Mouse (Mus musculus): ENCODE measurements around the gene Dnajc15. TPM values are rescaled to one million over a fixed set of nuclear protein-coding genes. Genes with fewer than 3 reads are reported as not detected.

Gene Dnajc15
- polyA plus RNA-seq, 1 experiment: 26.7 TPM

- Histone ChIP-seq H3K4me1 (ENCODE audit: control insufficient read depth, insufficient read depth, low read length) (no peaks in the 10 kb centered on the region), H3K27ac (ENCODE audit: insufficient read depth, low read length) (no peak overlapping the region), H3K4me3 (ENCODE audit: insufficient read depth, low read length) (no peak overlapping the region)
- TF ChIP-seq CTCF (IDR thresholded peaks at IDR 0.05; ENCODE audit: extremely low read depth, insufficient read depth, low read length) (0 out of 2 replicates have a peak, but pooled peaks have one; percentile 11), POLR2A (IDR thresholded peaks at IDR 0.05; ENCODE audit: extremely low read depth, insufficient read depth, low read length) (no peak)
These were observed 91.7 kb downstream of the Dnajc15 start for GRCm38 (mm10) chr14:77783217-77783616.

- Histone ChIP-seq H3K4me3 (ENCODE audit: insufficient read depth, low read length) (no peak overlapping the region), H3K27ac (ENCODE audit: insufficient read depth, low read length) (no peak overlapping the region), H3K4me1 (ENCODE audit: control insufficient read depth, insufficient read depth, low read length) (peaks cover 5% of the 10 kb centered on the region)
- TF ChIP-seq CTCF (IDR thresholded peaks at IDR 0.05; ENCODE audit: extremely low read depth, insufficient read depth, low read length) (no peak), POLR2A (IDR thresholded peaks at IDR 0.05; ENCODE audit: extremely low read depth, insufficient read depth, low read length) (no peak)
These were observed 97.6 kb downstream of the Dnajc15 start for GRCm38 (mm10) chr14:77777365-77777764.

DNA sequence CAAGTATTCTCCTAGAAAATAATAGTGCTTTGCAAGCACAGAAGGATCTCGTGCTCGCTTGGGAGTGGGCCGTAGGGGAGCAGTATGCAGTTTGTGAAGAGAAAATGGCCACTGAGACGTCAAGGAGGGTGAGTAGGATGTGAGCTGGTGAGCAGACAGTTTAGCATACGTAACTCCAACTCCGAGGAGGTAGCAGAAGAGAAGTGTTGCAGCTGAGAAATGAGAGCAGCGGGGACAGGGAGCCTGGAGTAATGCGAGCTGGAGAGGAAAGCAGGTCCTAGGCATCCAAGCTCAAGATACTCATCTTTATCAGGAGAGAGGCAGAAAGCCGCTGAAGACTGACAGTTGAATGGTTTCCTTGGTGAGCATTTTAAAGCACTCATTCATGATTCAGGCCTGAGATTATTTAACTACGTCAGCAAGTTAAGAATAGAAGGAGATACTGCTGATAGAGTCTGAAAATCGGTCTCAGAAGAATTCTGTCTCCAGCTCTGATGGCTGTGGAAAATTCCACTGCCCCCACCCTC, 98.9 kb downstream of the Dnajc15 start:
- Histone ChIP-seq H3K4me1 (ENCODE audit: control insufficient read depth, insufficient read depth, low read length) (peaks cover 5% of the 10 kb centered on the region), H3K4me3 (ENCODE audit: insufficient read depth, low read length) (no peak overlapping the region), H3K27ac (ENCODE audit: insufficient read depth, low read length) (no peak overlapping the region)
- TF ChIP-seq POLR2A (IDR thresholded peaks at IDR 0.05; ENCODE audit: extremely low read depth, insufficient read depth, low read length) (no peak), CTCF (IDR thresholded peaks at IDR 0.05; ENCODE audit: extremely low read depth, insufficient read depth, low read length) (no peak)

GRCm38 (mm10) chr14:77773331-77773730, 101.6 kb downstream of the Dnajc15 start:
- H3K4me1 ChIP-seq (ENCODE audit: control insufficient read depth, insufficient read depth, low read length): peaks cover 7% of the 10 kb centered on the region
- TF ChIP-seq POLR2A (IDR thresholded peaks at IDR 0.05; ENCODE audit: extremely low read depth, insufficient read depth, low read length): no peak
- no peak for TF ChIP-seq CTCF (IDR thresholded peaks at IDR 0.05; ENCODE audit: extremely low read depth, insufficient read depth, low read length)
- H3K27ac ChIP-seq (ENCODE audit: insufficient read depth, low read length): no peak overlapping the region
- no peak overlapping the region for H3K4me3 ChIP-seq (ENCODE audit: insufficient read depth, low read length)

- TF ChIP-seq CTCF (IDR thresholded peaks at IDR 0.05; ENCODE audit: extremely low read depth, insufficient read depth, low read length) (no peak), POLR2A (IDR thresholded peaks at IDR 0.05; ENCODE audit: extremely low read depth, insufficient read depth, low read length) (no peak)
These were observed 103.3 kb downstream of the Dnajc15 start for GRCm38 (mm10) chr14:77771626-77772025.

More at GRCm38 (mm10) chr14:77771626-77772025, 103.3 kb downstream of the Dnajc15 start:
- no peak overlapping the region for H3K4me3 ChIP-seq (ENCODE audit: insufficient read depth, low read length)
- peaks cover 7% of the 10 kb centered on the region for H3K4me1 ChIP-seq (ENCODE audit: control insufficient read depth, insufficient read depth, low read length)
- H3K27ac ChIP-seq (ENCODE audit: insufficient read depth, low read length): no peak overlapping the region

Other genes with a start within 250 kb of the Dnajc15 start
- 0.61 and 0.71 TPM in 2 replicates for gene Epsti1, start 29.1 kb upstream of the Dnajc15 start, polyA plus RNA-seq (2012; rRNA removed)
- gene Fam216b, start 213.9 kb upstream of the Dnajc15 start, polyA plus RNA-seq (2012; rRNA removed): 0.28 and 0.73 TPM in 2 replicates

All from cortical plate, adult 2 months (tissue).